Mouse (Mus musculus) cerebellum, postnatal 36 days (tissue): ENCODE results near the gene Efna3.

ENCODE experiments used
- DNase-seq, 2 experiments: peaks; one replicate each; pipeline ENCODE4 v3.0.0; 2021 to 2022; ENCODE audit warnings: mixed read lengths in 2 of 2

Gene Efna3

GRCm38 (mm10) chr3:89337721-89338578 is 15.2 kb upstream of the Efna3 start, which contains the start of gene Efna4:
TSS of gene Efna4 (minus strand) at chr3:89338028.
- no peak for DNase-seq

GRCm38 (mm10) chr3:89337062-89337720 is 14.4 kb upstream of the Efna3 start:
- DNase-seq: no peak

- no peak for DNase-seq
These were observed 13.8 kb upstream of the Efna3 start for GRCm38 (mm10) chr3:89336529-89336928.

- DNase-seq: no peak
These were observed 10.3 kb upstream of the Efna3 start for GRCm38 (mm10) chr3:89333053-89333452.

GRCm38 (mm10) chr3:89332476-89332875 is 9.7 kb upstream of the Efna3 start:
- no peak for DNase-seq

GRCm38 (mm10) chr3:89332013-89332412 is 9.2 kb upstream of the Efna3 start:
- DNase-seq: no peak

GRCm38 (mm10) chr3:89331561-89331960 is 8.8 kb upstream of the Efna3 start:
- no peak for DNase-seq

GRCm38 (mm10) chr3:89330948-89331347 is 8.2 kb upstream of the Efna3 start:
- no peak for DNase-seq

GRCm38 (mm10) chr3:89330346-89330745 is 7.6 kb upstream of the Efna3 start:
- DNase-seq: no peak

GRCm38 (mm10) chr3:89328623-89329022 is 5.9 kb upstream of the Efna3 start:
- DNase-seq: no peak

GRCm38 (mm10) chr3:89327371-89327870 is 4.7 kb upstream of the Efna3 start:
- DNase-seq: no peak

GRCm38 (mm10) chr3:89325882-89326281 is 3.1 kb upstream of the Efna3 start:
- no peak for DNase-seq

- DNase-seq: no peak
These were observed 649 bp downstream of the Efna3 start for GRCm38 (mm10) chr3:89322131-89322500.

- no peak for DNase-seq
These were observed 1.3 kb downstream of the Efna3 start for GRCm38 (mm10) chr3:89321183-89322130.

GRCm38 (mm10) chr3:89320581-89321182 is 2.1 kb downstream of the Efna3 start:
- no peak for DNase-seq

GRCm38 (mm10) chr3:89319591-89320350 is 3.0 kb downstream of the Efna3 start:
- no peak for DNase-seq

GRCm38 (mm10) chr3:89318971-89319590 is 3.7 kb downstream of the Efna3 start:
- DNase-seq: no peak

GRCm38 (mm10) chr3:89318316-89318715 is 4.4 kb downstream of the Efna3 start:
- no peak for DNase-seq

- DNase-seq: no peak
These were observed 5.5 kb downstream of the Efna3 start for GRCm38 (mm10) chr3:89317246-89317645.

GRCm38 (mm10) chr3:89316833-89317232 is 5.9 kb downstream of the Efna3 start:
- peak; percentile 86 to 90 for DNase-seq
